Mouse (Mus musculus): ENCODE data around the gene Fam102a. TPM values are rescaled to one million over a fixed set of nuclear protein-coding genes. Genes with fewer than 3 reads are reported as not detected.

The Fam102a gene
- polyA plus RNA-seq, 1 experiment from 2014 or later = 5.6 TPM

DNA sequence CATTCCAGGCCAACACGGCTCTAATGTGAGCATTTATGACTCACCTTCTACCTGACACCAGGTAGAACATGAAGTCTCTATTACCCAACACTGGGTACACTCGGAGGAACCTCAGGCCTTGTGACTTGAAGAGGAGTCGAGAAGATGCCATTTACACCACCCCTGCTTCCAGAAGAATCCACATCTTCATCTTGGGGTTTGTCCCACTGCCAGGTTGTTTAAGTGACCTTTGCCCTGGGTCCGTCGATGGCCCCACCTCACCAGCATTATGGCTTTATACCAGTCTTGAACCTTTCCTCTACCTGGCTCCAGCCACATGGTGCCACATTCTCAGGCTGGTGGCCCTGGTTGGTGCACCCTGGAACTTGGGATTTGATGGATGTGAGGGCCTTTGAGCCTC is 62.1 kb downstream of the Fam102a start:
- ATAC-seq = no peak
- WGBS = 93% methylated on average over 5 of the region's 5 CpGs
- Histone ChIP-seq H3K27me3 (replicated peaks; ENCODE audit: control insufficient read depth, insufficient read depth, low read length) (no peaks in the 10 kb centered on the region), H3K4me1 (replicated peaks; ENCODE audit: control insufficient read depth, insufficient read depth, low read length) (peaks cover 5% of the 10 kb centered on the region), H3K4me2 (ENCODE audit: low read length) (no peak overlapping the region), H3K9me3 (ENCODE audit: control insufficient read depth, low read length) (no peaks in the 10 kb centered on the region), H3K4me3 (replicated peaks; ENCODE audit: low read length) (no peak overlapping the region), H3K36me3 (ENCODE audit: control insufficient read depth, insufficient read depth) (no peaks in the 10 kb centered on the region), H3K9ac (replicated peaks; ENCODE audit: low read depth, low read length) (no peak overlapping the region), H3K27ac (ENCODE audit: low read length) (no peak overlapping the region)

DNA sequence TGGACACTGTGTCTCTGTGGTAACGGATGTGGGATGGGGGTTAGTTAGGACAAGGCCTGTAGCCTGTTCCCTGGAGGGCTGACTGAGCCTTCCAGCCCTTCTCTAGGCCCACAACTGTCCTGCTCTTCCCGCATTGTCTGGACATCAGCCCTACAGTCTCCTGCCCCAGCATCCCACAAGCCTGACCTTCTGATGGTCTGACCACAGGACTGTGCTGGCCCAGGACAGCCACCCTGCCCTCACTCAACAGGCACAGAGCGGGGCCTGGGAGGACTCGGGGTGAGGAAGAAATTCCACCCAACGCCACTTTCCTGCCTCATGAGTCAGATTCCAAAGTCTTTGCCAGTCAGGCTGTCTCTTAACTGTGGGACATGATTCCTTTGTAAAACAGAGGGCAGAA is 62.6 kb downstream of the Fam102a start:
- no peak overlapping the region for H3K4me3 ChIP-seq (replicated peaks; ENCODE audit: low read length)
- no peak for ATAC-seq
- 90% methylated on average over 5 of the region's 5 CpGs for WGBS
- H3K4me2 ChIP-seq (ENCODE audit: low read length) = no peak overlapping the region
- H3K9me3 ChIP-seq (ENCODE audit: control insufficient read depth, low read length) = no peaks in the 10 kb centered on the region
- H3K27ac ChIP-seq (ENCODE audit: low read length) = no peak overlapping the region
- no peak overlapping the region for H3K9ac ChIP-seq (replicated peaks; ENCODE audit: low read depth, low read length)
- no peaks in the 10 kb centered on the region for H3K36me3 ChIP-seq (ENCODE audit: control insufficient read depth, insufficient read depth)
- no peaks in the 10 kb centered on the region for H3K27me3 ChIP-seq (replicated peaks; ENCODE audit: control insufficient read depth, insufficient read depth, low read length)
- H3K4me1 ChIP-seq (replicated peaks; ENCODE audit: control insufficient read depth, insufficient read depth, low read length) = peaks cover 10% of the 10 kb centered on the region

DNA sequence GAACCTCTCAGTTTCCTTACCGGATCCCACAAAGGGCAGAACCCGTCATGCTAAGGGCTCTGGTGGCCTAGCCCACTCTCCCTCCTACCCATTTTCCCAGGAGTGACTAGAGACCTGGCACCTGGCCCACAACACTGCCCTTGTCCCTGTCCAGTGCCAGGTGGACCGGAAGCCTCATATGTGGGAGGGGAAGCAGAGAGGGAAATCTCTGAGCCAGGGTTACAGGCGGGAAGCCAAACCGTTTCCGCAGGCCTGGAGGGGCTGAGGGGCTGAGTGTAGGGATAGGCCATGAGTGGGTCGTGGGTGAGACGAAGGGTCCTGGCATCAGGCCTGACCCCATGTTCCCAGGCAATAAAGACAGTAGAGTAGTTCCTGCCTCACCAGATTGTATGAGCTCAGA is 63.4 kb downstream of the Fam102a start:
- Histone ChIP-seq H3K4me3 (replicated peaks; ENCODE audit: low read length) (no peak overlapping the region), H3K4me1 (replicated peaks; ENCODE audit: control insufficient read depth, insufficient read depth, low read length) (peaks cover 10% of the 10 kb centered on the region), H3K27ac (ENCODE audit: low read length) (no peak overlapping the region), H3K9me3 (ENCODE audit: control insufficient read depth, low read length) (no peaks in the 10 kb centered on the region), H3K27me3 (replicated peaks; ENCODE audit: control insufficient read depth, insufficient read depth, low read length) (no peaks in the 10 kb centered on the region), H3K9ac (replicated peaks; ENCODE audit: low read depth, low read length) (no peak overlapping the region), H3K36me3 (ENCODE audit: control insufficient read depth, insufficient read depth) (no peaks in the 10 kb centered on the region), H3K4me2 (ENCODE audit: low read length) (no peak overlapping the region)
- no peak for ATAC-seq
- 84% methylated on average over 8 of the region's 8 CpGs for WGBS

DNA sequence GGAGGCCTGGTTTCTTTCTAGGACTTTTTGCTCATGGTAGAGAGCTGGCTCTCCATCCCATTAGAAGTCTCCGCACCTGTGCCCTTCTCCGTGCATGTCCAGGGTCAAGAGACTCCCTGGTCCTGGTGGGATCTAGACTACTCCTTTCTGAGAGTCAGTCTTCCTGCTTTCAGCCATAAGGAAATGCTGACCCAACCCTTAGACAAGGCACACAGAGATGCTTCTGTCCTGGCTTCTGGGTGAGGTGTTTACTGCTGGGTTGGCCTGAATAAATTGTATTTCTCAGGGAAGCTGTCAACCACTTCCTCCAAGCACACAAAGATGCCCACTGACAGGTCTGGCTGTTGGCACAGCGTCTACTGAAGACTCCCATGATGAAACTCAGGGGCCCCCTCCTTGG is 64.3 kb downstream of the Fam102a start, which contains the start of gene St6galnac6:
Gene St6galnac6 (plus strand): TSS at position 301 of the 400 bp plus-strand sequence.
- Histone ChIP-seq H3K4me2 (ENCODE audit: low read length) (no peak within 1 kb of the TSS), H3K27me3 (replicated peaks; ENCODE audit: control insufficient read depth, insufficient read depth, low read length) (no peaks in the 10 kb centered on the region), H3K4me3 (replicated peaks; ENCODE audit: low read length) (no peak within 1 kb of the TSS), H3K4me1 (replicated peaks; ENCODE audit: control insufficient read depth, insufficient read depth, low read length) (peaks cover 10% of the 10 kb centered on the region), H3K9ac (replicated peaks; ENCODE audit: low read depth, low read length) (no peak within 1 kb of the TSS), H3K9me3 (ENCODE audit: control insufficient read depth, low read length) (no peaks in the 10 kb centered on the region), H3K36me3 (ENCODE audit: control insufficient read depth, insufficient read depth) (no peaks in the 10 kb centered on the region), H3K27ac (ENCODE audit: low read length) (no peak within 1 kb of the TSS)
- no peak for ATAC-seq
- 88% methylated on average over 3 of the region's 3 CpGs for WGBS

DNA sequence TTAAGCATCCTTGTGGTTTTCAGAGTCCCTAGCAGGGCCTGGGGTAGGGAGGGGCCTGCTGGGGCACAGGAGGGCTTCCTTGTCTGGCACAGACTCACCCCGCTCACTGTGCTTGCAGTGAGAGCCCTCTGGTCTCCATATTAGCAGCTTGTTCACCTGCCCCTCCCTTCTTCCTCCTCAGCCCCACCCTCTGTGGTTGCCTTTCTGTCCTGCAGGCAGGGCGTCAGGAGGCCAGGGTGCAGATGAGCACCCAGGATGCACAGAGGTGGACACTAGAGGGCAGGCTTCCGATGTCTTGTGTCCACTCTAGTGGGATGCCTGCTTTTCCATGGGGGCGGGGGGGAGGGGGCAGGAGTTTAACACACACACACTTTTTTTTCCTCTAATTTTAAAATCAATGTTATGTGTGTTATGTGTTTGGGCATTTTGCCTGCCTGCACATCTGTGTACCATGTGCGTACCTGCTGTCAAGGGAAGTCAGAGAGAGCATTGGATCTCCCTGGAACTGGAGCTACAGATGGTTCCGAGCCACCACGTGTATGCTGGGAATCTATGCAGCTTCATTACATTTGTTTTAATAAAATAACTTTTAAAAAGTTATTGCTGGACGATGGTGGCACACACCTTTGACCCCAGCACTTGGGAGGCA is 66.4 kb downstream of the Fam102a start:
- H3K27ac ChIP-seq (ENCODE audit: low read length) = no peak overlapping the region
- WGBS = 35% methylated on average over 8 of the region's 8 CpGs
- H3K27me3 ChIP-seq (replicated peaks; ENCODE audit: control insufficient read depth, insufficient read depth, low read length) = no peaks in the 10 kb centered on the region
- H3K36me3 ChIP-seq (ENCODE audit: control insufficient read depth, insufficient read depth) = no peaks in the 10 kb centered on the region
- H3K9ac ChIP-seq (replicated peaks; ENCODE audit: low read depth, low read length) = no peak overlapping the region
- no peak for ATAC-seq
- H3K9me3 ChIP-seq (ENCODE audit: control insufficient read depth, low read length) = no peaks in the 10 kb centered on the region
- H3K4me2 ChIP-seq (ENCODE audit: low read length) = no peak overlapping the region
- H3K4me3 ChIP-seq (replicated peaks; ENCODE audit: low read length) = no peak overlapping the region
- peaks cover 10% of the 10 kb centered on the region for H3K4me1 ChIP-seq (replicated peaks; ENCODE audit: control insufficient read depth, insufficient read depth, low read length)

DNA sequence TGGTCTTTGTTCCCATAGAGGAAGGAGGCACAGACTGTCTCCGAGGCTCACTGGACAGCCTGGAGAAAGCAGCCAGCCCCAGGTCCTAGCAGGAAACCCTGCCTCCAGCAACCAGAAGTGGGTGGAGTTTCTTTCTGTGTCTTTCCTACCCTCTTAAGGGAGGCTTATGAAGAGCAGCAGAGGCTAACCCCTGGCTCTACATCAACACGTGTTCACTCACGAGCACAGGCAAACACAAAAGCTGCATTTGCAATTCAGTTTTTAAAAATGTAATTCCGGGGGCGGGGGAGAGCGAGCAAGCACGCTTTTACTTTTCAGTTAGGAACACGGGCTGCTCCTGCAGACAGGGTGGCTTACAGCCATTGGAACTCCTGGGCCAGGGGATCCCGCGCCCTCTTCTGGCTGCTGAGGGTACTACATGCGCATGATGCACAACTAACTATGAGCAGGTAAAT is 67.5 kb downstream of the Fam102a start:
- no peak for ATAC-seq
- Histone ChIP-seq H3K4me1 (replicated peaks; ENCODE audit: control insufficient read depth, insufficient read depth, low read length) (peaks cover 9% of the 10 kb centered on the region), H3K36me3 (ENCODE audit: control insufficient read depth, insufficient read depth) (no peaks in the 10 kb centered on the region), H3K9me3 (ENCODE audit: control insufficient read depth, low read length) (no peaks in the 10 kb centered on the region), H3K9ac (replicated peaks; ENCODE audit: low read depth, low read length) (no peak overlapping the region), H3K4me3 (replicated peaks; ENCODE audit: low read length) (peak overlapping the region; percentile 31), H3K27me3 (replicated peaks; ENCODE audit: control insufficient read depth, insufficient read depth, low read length) (0 out of 2 replicates have a peak, but pooled peaks cover 2% of the 10 kb centered on the region), H3K27ac (ENCODE audit: low read length) (no peak overlapping the region), H3K4me2 (ENCODE audit: low read length) (peak overlapping the region; percentile 47)
- WGBS = 0% methylated on average over 11 of the region's 11 CpGs

DNA sequence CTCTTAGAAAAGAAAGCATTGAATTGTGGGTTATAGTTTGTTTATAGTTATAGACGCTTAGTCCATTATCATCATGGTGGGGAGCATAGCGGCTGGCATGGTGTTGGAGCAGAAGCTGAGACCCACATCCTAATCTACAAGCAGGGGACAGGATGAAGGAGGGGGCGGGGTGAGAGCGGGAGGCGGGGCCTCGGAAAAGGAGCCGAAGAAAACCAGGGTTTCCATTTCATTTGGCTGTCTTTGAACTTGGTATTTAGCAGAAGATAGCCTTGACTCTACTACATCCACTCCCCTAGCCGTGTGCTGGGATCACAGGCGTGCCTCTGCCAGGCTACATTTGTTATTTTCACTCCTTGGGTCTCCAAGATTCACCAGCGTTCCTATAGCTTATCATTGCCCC is 69.5 kb downstream of the Fam102a start:
- Histone ChIP-seq H3K4me1 (replicated peaks; ENCODE audit: control insufficient read depth, insufficient read depth, low read length) (peaks cover 18% of the 10 kb centered on the region), H3K4me2 (ENCODE audit: low read length) (no peak overlapping the region), H3K27ac (ENCODE audit: low read length) (no peak overlapping the region), H3K9ac (replicated peaks; ENCODE audit: low read depth, low read length) (no peak overlapping the region), H3K4me3 (replicated peaks; ENCODE audit: low read length) (no peak overlapping the region), H3K27me3 (replicated peaks; ENCODE audit: control insufficient read depth, insufficient read depth, low read length) (0 out of 2 replicates have a peak, but pooled peaks cover 2% of the 10 kb centered on the region), H3K9me3 (ENCODE audit: control insufficient read depth, low read length) (no peaks in the 10 kb centered on the region), H3K36me3 (ENCODE audit: control insufficient read depth, insufficient read depth) (no peaks in the 10 kb centered on the region)
- no peak for ATAC-seq
- WGBS = 58% methylated on average over 10 of the region's 10 CpGs

DNA sequence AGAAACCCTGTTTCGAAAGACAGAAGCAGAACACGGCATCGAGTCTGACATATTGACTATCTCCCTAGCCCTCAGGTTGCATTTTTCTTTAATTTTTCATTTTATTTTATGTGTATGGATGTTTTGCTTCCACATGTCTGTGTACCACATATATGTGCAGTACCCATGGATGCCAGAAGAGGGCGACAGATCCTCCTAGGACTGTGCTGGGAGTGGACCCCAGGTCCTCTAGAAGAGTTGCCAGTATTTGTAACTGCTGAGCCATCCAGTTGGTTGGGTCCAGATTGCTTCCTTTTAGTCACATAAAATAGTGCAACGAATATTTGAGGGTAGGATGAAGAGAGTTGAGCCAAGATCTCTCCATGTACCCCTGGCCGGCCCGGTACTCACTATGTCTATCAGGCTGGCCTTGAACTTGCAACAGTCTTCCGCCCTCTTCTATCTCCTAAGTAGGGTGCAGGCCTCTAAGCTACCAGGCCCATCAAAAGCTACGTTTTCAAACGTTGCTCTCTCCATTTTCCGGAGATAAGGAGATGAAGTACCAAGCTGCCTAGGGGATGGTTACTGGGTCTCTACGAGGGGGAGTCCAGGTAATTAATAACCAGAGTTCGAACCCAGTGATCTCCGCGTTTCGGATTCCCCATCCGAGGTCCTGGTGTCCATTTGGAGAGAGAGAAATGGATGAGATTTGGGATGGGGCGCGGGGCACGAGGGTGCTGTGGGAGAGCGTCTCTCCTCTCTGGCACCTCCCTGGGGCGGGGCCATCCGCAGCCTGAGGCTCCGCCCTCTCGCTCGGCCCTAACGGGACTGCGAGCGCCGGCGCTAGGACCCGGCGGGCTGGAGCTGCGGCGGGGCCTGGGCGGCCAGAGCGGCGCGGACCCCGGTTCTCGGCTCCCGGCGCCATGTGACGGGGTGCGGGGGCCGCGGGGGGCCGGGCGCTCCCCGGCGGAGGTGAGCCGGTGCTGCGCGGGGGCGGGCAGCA is 71.3 kb downstream of the Fam102a start:
- H3K9me3 ChIP-seq (ENCODE audit: control insufficient read depth, low read length) = no peaks in the 10 kb centered on the region
- H3K27me3 ChIP-seq (replicated peaks; ENCODE audit: control insufficient read depth, insufficient read depth, low read length) = 0 out of 2 replicates have a peak, but pooled peaks cover 2% of the 10 kb centered on the region
- peak overlapping the region; percentile 80 for H3K9ac ChIP-seq (replicated peaks; ENCODE audit: low read depth, low read length)
- no peaks in the 10 kb centered on the region for H3K36me3 ChIP-seq (ENCODE audit: control insufficient read depth, insufficient read depth)
- ATAC-seq = peak; percentile 88
- peak overlapping the region; percentile 60 for H3K4me3 ChIP-seq (replicated peaks; ENCODE audit: low read length)
- peaks cover 26% of the 10 kb centered on the region for H3K4me1 ChIP-seq (replicated peaks; ENCODE audit: control insufficient read depth, insufficient read depth, low read length)
- no peak overlapping the region for H3K27ac ChIP-seq (ENCODE audit: low read length)
- H3K4me2 ChIP-seq (ENCODE audit: low read length) = peak overlapping the region; percentile 63
- 11% methylated on average over 53 of the region's 55 CpGs for WGBS

DNA sequence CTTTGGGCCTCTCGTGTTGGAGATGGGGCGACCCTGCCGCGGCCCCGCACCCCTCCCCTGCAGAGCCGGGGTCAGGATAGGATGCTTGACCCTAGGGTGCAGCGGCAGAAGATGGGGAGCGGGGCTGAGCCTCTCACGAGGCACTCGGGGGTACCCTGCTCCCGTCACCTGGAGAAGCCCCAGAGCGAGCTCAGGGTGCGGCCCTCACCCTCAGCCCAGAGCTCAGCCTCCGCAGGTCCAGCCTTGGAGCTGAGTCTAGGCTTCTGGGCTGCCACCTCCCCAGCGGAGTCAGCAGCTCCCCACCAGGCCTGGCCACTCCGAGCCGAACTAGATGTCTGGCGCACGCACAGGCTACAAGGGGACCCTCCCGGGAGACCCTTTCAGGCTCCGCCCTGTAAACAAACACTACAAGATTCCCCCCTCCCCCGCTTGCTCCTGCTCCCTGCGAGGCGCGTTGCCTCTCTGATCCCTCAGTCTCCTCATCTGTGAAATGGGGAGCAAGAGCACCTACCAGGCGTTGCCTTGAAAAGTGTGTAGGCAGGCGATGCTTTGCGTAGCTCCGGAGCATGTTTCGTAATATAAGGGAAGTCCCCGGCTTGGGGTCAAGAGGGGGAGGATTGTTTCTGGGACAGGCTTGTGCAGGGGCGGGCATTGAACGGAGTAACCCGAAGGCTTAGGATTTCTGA is 72.3 kb downstream of the Fam102a start:
- peak overlapping the region; percentile 63 for H3K4me2 ChIP-seq (ENCODE audit: low read length)
- H3K27me3 ChIP-seq (replicated peaks; ENCODE audit: control insufficient read depth, insufficient read depth, low read length) = 0 out of 2 replicates have a peak, but pooled peaks cover 2% of the 10 kb centered on the region
- 6% methylated on average over 34 of the region's 34 CpGs for WGBS
- peak; percentile 26 for ATAC-seq
- H3K9me3 ChIP-seq (ENCODE audit: control insufficient read depth, low read length) = no peaks in the 10 kb centered on the region
- peak overlapping the region; percentile 80 for H3K9ac ChIP-seq (replicated peaks; ENCODE audit: low read depth, low read length)
- H3K27ac ChIP-seq (ENCODE audit: low read length) = no peak overlapping the region
- H3K4me3 ChIP-seq (replicated peaks; ENCODE audit: low read length) = peak overlapping the region; percentile 60
- peaks cover 23% of the 10 kb centered on the region for H3K4me1 ChIP-seq (replicated peaks; ENCODE audit: control insufficient read depth, insufficient read depth, low read length)
- H3K36me3 ChIP-seq (ENCODE audit: control insufficient read depth, insufficient read depth) = no peaks in the 10 kb centered on the region

All from forebrain, embryonic 16.5 days (tissue).